Mouse (Mus musculus) CD4-positive helper T cell, adult 2 months (primary cell): ENCODE measurements at regions not wholly inside any gene's neighbourhood (a gene's known extent, or its start where the extent isn't known, plus 50 kb on each side); places are given as distances from the start of the nearest gene placed in this dataset.

Experiments used
- DNase-seq: peaks from one replicate; pipeline ENCODE4 v3.0.0-alpha.2; 2012; ENCODE audit warnings: low read depth, missing footprints, low spot score

DNA sequence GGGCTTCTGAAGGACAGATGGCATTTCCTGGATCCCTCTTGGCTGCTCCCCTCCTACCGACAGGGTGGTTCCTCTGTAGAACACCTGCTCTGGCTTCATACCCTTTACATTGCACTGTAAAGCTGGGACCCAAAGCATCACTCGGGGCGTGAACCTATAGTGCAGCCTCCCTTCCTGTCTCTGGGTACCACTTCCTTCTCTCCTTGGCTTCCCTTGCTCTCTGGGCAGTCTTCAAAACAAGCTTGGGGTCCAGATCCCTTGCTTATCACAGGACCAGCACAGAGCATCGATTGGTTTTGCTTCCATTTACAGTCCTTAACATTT lies 346.4 kb downstream of the Rnf144a start:
- DNase-seq, result no peak

DNA sequence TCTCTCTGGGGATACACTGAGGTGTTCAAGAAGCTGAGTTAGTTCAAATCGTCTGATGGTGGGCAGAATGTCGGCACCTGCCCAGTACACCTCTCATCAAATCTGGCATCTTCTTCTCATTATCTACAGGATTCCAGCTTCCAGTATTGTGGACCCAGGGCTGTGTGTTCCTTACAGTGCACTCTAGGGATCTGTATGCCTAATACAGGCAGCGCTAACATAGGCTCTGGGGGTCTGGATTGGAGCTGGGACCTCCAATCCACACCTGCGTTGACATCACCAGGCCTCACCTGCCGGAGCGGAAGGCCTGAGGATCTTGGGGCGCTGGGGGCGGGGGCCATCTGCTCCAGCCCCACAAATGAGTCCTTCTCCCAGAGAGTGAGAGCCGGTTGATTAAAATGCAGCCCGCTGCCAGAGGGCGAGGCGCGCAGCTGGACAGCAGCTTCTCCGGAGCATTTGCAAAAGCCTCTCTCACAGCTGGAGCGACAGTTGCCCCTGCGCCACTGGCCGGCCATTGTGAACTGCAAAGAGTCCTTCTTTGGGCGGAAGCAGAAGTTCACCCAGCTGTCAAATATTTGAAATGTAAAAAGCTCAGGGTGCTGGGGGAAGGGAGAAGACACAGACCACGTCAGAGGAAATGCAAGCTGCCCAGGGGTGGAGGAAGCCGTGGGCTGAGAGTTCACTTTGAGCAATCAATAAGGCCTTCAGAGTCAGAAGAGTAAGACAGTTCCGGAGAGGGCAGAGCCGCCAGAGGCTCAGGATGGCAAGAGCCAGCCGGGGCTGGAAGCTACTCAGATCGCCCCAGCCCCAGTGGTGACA lies 347.0 kb downstream of the Rnf144a start:
- peak; percentile 88 for DNase-seq

DNA sequence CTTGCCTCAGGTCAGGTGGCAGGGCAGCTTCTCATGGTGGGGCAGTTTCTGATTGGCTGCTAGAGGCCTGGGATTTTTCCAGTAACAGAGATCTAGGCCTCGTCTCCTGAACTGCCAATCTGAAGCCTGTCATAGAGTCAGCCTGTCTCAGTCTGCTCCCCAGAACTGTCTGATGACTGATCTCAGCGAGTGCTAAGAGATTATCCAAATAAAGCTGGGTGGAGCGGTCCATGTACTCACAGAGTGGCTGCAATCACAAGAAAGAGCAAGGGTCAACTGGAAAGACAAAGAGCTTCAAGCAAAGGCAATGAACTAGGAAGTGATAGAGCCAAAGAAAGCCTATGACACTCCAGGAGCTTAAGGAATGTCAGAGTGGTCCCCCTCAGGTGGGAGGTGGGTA lies 354.7 kb downstream of the Rnf144a start:
- DNase-seq, result no peak

DNA sequence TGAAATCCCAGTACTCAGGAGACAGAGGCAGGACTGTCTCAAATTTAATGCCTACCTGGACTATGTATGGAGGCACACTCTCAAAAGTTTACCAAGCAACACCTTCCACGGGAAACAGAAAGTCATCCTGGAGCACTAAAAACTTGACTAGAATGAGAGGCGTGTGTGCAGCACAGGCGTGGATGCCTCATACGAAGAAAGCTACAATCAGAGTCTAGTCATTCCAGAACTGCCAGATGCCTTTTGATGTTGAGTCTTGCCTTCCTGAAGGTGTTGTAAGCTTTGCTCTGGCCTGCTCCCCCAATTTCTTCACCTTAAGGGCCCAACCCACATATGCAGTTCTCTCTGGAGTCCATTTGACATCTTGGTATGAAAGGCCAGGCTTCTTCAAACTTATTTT lies 356.0 kb downstream of the Rnf144a start:
- peak; percentile 54 for DNase-seq

DNA sequence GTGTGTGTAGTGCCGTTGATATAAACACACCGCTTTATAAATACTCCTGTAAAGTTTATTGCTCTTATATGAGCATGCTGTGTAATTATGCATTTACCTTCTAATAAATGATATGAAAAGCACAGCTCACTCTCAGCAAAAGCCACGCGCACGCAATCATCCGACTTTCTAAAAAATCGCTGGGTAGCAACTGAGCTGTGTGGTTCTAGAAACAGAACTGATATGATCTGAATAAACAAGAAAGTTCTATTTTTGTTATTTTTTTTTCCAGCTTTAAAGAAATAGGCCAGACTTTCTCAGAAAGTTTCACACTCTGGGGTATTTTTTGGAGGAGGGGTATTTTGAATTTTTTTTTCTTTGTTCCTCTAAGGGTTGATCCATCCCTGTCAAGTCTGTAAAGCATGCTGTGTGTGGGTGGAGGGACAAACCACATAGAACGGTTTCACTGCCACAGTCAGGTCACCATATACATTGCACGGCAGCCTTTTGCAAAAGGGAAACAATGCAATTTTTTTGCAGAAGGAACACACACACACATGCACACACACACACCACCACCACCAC lies 357.5 kb downstream of the Rnf144a start:
- peak; percentile 77 for DNase-seq

DNA sequence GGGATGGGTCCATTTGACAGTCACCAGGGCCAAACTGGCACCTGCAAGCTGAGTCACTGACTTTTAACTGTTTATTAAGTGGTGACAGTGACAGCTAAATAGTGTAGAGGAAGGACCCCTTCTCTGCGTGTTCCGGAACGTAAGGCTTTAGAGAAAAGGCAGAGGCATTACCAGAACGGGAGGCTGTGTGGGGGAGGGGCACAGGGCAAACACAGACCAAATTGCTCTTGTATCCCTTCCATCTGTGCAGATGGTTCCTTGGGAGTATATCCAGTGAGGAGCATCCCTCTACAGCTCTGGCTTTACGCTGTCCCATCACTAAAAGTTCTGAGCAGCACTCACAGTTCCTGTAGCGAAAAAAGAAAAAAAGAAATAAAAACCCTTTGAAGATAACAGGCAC lies 368.1 kb downstream of the Rnf144a start:
- no peak for DNase-seq

DNA sequence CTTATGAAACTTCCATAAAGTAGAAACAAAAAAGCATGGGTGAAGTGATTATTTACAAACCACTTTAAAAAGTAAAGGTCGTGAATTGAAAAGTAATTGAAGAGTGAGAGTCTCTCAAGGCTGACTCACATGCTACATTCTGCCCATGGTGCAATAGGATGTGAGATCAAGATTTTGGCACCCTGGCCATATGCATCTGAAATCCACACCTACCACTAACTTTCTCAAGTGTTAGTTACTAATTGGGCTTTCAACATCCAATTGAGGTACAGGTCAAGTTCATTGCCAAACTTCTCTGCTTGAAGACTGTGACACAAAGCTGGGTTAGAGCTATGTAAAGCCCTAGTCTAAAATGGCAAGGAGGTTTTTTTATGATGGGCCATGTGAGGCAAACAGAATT lies 369.7 kb downstream of the Rnf144a start:
- no peak for DNase-seq

DNA sequence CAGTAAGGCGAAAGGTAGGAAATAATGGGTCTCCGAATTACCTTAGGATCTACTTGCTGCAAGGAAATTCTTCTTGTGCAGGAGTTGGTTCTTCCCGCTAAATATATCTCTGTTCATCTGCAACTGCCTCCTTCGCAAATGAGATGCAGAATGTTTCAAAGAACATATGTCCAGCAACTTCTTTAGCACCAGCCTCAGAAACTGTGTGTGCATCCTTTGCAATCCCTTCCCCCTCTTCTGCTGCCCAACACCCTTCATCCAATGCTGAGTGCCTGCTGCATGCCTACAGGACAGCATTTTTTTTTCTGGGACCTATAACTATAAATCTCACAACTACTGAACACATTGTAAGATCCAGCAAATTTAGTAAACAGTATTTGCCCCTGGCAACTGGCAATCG lies 402.1 kb downstream of the Rnf144a start:
- no peak for DNase-seq

DNA sequence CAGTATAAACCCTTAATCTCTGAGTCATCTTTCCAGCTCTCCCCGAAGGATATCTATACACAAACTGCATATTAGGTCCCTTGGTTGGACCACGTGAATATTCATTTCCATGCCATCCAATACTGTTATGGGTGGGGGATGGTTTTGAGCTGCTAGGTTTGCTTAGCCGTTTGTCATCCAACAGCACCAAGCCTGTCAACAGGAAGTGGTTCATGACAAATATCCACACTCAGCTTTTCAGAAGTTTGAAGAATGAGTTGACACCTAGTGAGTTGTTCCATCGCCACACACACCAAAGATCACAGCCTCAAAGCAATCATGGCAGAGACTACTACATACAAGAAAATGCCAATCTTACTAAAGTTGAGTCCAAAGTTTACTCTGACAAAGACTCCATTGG lies 421.0 kb downstream of the Rnf144a start:
- peak; percentile 78 for DNase-seq

DNA sequence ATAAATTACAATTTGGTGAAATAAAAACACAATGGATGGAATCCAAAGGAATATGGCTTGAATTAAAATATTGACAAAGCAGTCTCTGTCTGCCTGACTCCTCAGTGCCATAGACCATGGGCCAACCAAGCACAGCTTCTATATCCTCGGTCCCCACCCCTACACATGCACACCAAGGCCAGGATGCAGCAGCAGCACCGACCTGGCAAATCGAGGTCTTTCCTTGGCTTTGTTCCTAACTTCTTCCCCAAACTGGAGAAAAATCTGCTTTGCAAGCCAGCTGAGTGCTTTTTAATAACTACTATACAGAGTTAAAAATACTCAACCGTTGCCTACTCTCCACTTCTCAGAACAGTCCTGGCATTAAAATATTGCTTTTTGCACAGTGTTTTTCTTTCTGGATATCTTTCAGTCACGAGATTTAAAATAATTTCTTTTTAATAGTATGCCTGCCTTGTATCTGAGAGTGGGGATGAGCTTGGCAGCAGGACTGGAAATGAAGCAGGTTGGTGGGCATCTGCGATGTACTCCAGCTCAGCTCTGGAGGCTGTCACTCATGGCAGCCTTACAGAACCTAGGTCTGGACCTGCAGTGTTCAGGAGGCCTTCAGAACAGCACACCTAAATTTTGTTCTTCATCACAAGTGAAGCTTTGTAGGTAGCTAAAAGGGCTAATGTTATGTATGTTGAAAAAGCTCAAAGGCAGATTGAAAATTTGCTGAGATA lies 423.1 kb downstream of the Rnf144a start:
- DNase-seq, result no peak

DNA sequence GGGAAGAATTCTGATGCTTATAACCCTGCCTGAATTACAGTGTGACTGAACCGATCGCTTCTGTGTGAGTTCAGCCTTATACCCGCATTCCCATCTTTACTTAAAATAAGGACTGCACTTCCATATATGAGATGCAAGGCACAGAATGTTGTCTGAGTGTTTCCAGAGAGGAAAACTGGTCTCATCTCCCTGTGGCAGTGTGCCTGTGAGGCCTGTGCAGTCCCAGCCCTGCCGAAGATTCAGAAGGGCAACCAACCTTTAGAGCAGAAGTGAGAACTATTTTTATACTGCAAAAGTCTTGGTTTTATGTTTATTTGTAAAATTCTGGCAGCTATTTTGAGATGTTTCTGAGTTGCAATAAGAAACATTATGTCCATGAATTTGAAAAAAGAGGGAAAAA lies 432.5 kb downstream of the Rnf144a start:
- no peak for DNase-seq

DNA sequence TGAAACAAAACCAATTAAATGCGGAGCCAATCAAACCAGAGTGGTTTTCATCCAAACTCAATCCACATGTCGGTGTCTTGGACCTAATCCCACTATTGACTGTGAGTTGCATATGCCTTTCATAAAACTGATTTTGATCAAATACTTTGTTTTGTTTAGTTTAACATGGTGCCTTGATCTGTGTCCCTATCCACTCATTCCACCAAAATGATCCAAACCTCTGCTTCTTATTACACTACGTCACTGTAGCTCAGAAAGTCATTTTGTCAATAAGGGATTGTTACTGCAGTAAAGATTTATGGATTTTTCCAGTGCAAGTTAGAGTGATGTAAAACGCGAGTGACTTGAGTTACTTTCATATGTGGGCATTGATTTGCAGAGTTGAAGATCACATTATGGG lies 436.7 kb downstream of the Rnf144a start:
- DNase-seq, result no peak

DNA sequence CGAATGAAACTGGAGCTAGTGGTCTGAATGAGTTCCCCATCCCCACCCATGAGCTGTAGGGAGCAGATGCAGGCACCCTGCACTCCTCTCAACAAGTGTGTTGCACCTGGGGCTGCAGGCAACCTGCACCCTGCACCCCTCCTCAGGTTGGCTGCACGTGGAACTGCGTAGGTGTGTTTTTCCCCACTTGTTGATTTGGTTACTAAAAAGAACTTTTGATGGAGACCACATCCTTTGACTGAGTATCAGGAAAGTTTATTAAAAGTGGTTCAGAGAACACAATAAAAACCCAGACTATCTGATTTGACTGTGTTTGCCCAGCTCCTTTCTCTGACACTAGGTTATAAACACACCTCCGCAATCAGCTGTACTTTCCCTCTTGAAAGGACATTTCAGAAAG lies 456.5 kb downstream of the Rnf144a start:
- DNase-seq, result peak; percentile 87

DNA sequence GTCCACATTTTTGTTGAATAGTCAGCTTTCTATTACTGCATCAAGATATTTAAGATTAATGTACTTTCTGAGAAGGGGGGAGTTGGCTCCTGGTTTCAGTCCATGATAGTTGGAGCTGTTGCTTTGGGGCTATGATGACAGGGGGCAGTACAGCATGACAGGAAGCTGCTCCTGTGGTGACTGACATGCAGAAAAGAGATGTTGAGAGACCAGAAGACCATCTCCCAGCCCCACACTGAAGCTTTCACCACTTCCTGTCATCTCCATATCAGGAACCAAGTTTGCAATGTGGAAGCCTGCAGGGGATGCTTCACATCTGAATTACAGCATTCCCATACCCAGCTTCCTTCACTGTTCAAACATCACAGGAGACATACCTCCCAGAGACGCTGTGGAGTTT lies 457.5 kb downstream of the Rnf144a start:
- DNase-seq, result peak; percentile 58

DNA sequence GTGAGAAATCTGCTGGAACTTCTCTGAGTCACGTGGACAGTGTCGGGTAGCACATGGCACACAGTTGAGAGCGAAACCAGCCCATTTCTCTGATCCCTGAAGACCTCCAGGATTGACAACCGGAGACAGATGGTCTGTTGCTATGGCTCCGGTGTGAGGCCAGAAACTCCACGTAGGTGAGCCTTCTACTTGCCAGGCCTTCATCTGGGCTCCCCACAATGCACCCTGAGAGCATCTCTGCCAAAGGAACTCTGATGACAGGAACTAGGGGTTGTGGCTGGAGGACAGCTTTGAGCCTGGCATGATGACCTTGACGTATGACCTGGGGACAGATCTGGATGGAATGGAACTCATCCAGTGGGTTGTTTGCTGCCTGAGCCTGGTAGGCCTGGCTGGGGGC lies 467.9 kb downstream of the Rnf144a start:
- no peak for DNase-seq

DNA sequence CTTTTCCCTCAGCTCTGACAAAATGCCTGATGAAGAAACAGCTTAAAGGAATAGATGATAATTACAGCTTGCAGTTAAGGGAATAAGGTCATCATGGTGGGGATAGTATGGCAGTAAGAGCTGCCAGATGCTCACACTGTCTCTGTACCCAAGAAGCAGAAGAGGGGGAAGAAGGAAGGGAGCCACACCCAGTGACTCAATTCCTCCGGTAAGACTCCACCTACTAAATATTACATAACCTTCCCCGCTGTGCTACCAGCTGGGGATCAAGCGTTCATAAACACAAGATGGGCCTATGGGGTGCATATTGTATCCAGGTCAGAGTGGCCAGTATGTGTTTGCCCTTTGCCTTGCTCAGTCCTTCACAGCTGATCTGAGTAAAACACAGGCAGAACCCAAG lies 468.9 kb downstream of the Rnf144a start:
- DNase-seq, result no peak

DNA sequence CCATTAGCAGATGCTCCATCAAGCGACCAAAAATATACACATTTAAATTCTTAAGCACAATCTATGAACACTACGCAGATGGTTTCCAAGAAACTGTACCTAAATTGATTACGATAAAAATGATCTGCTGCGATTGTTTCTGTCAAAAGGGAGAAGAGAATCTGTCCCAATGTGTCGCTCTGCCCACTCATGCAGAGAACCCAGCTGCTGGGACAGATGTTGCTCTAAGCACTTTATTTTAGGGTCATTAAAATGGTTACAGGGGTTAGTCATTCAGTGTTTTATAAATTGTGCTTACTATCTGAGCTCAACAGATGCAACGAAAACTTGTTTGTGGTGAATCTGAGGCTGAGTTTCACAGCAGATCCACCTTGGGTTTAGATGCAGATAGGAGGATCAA lies 476.2 kb downstream of the Rnf144a start:
- DNase-seq, result no peak

DNA sequence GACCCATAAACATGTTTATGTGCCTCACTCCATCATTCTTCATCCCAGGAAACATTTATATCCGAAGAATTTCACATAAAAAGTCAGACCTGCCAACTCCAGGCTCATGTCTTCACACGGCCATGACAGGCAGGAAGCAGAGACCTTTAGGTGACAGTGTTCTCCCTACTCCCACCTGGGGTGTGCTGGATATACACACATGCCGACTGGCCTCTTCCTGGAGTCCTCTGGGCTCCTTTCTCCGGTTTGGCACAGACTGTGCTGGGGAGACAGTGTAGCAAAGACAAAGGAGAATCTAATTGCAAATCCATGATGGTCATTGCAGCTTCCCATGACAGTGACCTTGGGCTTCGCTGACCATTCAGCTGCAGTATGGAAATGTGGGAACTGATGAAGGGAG lies 480.1 kb downstream of the Rnf144a start:
- no peak for DNase-seq

DNA sequence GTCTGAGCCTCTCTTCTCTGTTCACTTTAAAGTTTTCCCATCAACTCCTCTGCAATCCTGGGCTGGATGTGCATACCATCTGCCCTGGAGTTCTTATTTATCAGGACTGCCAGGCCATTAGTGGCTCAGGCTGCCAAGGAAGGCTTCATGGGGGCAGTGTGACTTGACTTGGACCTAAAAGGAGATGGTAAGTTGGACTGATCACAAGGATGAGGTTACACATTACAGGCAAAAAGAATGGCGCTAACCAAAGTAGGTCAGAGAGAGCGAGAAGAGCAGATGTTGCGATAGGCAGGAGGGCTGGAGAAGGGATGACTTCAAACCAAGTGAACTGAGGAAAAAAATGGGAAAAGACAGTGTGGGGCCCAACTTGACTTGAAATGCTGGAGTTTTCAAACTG lies 480.5 kb downstream of the Rnf144a start:
- DNase-seq, result no peak

DNA sequence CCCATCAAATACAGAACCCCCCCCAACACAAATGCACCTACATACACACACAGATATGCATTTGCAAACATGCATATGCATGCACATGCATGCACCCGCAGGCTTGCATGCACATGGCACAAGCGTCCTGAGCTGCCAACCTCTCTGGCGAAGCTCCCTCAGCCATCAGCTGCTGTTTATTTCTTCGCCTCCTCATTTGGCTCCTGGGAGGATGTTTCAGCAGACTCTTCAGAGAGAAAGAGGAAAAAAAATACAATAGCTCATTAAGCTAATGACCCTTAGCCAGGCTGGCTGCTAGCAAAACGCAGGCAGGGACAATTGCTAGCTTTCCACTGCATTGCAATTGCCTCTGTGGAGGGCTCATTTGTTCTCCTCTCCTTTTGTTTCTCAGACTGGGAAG lies 488.7 kb downstream of the Rnf144a start:
- no peak for DNase-seq

DNA sequence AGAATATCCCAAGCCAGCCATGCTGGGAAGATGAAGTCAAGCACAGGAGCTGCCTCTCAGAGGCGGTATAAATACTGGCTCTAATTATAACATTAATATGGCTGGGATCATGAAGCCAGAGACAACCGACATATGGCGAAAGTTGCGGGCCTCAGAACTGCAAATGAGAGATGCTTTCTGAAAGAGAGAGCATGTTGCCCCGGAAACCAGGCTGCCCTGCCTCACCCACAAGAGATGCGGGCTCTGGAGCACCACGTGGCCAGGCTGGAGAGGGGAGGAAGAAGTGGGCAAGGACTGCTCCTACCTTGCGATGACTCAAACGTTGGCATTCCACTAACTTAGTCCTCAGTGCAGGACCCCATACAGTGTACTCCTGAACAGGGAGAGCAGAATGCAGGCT lies 490.5 kb downstream of the Rnf144a start:
- no peak for DNase-seq

DNA sequence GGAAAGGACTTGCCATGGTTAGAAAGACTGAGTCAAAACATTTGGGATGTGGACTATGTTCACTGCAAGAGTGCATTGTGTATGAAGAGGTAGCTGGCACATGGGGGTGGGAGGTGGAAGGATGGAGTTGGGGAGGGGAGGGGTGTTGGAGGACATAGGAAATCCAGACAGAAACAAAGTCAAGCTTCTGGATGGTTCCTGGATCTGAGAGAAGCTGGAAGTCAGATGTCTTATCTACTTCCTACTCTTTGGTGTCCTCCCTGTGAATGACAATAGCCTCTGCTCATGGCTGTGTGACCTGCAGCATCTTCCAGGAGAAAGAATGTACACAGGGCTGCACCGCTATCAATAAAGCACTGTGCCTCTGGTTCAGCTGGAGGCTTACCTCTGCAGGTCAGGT lies 491.3 kb downstream of the Rnf144a start:
- no peak for DNase-seq

DNA sequence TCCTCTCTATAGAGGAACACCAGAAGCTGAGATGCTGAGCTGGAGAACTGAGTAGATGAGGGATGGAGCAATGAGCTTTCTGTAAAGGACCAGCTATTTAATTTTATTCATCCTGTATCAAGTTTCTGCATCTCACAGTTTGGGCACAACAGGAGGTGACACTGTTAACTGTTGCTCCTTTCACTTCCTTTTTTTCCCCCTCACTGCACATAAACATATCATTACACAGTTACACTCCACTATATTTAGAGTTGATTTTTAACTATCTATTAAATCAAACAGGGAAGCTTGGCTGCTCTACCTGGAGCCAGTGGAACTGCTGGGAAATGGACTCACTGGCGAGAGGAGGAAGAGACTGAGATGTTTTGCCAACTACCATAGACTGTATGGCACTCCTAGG lies 509.4 kb downstream of the Rnf144a start:
- no peak for DNase-seq
